Mouse (Mus musculus) urinary bladder, postnatal 4 days (tissue): ENCODE measurements around the gene Gm10382.

ENCODE experiments used
- DNase-seq, 2 experiments: peaks; one replicate each; pipeline ENCODE4 v3.0.0; 2021 to 2022; ENCODE audit warnings: low spot score in 2 of 2

Gene Gm10382

DNA sequence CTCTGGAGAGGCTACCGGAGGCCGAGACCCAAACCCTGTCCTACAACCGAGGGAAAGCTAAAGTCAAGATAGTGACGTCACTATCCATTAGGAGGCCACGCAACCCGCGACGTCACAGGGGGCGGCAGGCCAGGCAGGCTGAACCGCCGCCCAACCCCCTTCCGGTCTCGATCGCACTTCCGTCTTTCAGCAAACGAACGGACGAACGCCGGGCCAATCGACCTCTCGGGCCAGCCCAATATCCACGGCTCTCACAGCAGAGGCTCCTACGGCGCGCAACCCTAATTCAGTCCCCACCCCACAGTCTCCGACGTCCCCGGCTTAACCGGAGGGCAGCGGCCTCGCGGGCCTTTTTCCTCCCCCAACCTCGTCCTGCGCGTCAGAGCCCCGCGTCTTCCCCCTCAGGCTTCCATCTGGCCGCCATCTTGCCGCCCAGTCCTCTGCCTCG is at the start of gene Gm10382:
TSS of gene Gm10382 (plus strand) at position 192 of the 448 bp plus-strand sequence.
- peak; percentile 76 to 84 for DNase-seq

DNA sequence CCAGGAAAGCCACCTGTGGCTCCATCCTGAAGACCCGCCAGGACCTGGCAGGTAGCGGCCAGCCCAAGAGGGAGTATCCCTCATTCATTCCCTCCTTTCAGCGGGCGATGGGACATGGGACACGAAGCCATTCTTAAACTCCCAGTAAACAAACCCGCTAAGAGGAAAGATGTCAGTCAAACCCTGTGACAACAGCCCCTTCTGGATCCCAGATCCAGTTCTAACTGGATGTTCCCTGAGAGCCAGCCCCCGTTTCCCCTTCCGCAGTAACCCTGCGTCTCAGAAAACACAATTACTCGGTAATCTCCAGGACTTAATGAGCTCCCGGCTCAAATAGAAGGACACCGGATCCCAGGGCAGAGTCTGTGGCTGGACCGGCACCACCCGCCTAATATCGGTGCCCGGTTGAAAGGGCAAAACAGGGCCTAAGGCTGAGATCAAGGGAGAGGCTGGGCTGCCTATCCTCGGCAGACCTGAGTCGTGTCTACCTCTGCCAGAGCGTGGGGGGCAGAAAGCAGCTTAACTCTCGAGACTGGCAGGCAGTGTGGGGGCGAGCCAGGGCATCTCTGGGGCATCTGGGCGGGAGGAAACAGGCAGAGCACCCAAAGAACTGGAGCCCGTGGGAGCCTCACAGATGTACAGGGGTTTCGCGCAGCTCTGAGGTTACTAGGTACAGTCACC is 49.1 kb upstream of the Gm10382 start:
- DNase-seq: no peak

DNA sequence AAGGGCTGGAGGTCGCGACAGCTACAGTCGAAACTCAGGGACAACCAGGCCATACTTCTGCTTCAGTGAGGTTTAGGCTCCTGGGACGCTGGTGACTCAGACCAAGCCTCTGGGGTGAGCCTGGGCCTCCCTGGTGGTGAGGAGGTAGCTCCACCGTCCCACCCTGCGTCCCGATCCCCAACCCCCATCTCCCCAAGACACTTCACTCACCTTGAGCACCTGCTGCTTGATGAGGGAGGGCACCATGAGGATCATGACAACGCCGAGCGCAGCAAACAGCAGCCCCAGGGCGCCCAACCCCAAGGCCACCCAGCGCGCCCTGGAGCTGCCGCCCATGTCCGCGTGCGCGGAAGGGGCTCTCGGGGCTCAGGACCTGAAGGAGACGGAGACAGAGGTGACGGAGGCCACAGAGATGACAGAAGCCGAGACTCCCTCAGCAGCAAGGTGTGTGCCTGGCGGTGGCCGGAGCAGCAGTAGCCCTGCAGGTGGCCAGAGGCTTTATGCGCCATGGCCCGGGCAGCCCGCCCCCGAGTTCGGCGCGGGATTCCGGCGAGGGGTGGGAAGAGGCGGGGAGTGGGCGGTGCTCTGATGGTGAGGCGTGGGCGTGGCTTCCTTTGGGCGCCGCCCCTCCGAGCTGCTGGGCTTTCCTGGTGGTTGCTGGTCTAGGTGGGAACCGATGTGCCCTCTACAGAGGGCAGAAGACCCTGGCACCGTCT is 48.4 kb upstream of the Gm10382 start, which contains the start of gene Scarb1:
TSS of gene Scarb1 (minus strand) at position 548 of the 716 bp plus-strand sequence.
- peak; percentile 83 to 91 for DNase-seq

DNA sequence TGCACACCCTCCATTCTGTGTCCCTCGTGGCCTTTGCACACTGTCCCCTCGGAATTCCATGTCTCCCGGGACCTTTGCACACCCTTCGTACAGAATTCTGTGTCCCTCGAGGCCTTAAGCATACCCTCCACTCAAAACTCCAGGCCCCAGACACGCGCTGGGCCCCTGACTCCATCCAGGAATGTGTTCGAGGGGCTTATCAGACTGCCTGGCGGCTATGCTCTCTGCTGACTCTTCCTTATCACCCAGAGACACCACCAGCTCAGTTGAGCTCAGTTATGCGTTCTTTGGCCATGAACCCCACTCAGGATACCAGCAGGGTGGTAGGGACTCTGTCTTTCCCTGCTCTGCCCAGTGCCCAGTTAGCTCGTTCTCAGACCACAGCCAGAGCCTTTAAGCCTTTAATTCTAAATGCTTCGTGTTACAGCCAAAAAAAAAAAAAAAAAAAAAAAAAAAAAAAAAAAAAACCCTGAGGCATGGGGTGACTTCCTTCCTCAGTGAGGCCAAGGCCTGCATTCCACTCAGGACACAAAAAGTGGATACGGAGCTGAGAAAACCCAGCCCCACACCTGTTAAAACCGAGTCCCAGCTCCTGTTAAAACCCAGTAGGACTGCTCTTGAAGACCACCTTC is 47.5 kb upstream of the Gm10382 start:
- no peak for DNase-seq

DNA sequence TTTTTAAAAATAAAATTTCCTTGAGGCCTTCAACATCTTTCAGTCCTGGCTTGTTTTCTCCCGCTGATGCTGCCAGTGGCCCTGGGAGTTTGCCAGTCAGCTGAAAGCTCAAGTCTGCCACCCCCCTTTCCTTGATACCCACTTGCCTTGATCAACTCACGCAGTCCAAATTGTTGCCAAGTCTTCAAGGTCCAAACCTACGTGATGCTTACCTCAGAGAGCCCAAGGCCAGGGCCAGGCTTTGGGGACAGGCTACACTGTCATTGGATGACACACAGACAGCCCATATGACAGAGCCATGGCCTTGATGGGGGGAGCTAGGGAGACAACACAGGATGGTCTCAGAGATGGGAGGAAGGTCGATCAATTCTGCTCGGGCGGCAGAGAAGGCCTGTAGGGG is 44.8 kb upstream of the Gm10382 start:
- DNase-seq: no peak

DNA sequence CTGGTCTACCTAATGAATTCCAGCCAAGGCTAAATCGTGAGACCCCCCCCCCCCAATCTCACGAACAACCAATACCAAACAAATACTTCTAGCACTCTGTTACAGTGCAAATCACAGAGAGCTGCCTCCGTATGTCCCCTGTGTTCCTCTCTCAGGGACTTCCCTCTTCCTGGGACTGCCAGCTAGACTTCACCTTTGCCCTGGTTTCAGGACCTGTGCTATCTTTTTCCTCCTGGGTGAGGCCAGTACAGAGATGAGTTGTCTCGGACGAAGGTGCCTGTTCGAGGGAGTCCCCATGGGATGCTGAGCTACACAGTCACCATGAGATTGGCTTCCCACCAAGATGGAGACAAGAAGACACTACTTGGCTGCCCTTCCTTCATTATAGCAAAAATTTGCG is 41.1 kb upstream of the Gm10382 start:
- no peak for DNase-seq

DNA sequence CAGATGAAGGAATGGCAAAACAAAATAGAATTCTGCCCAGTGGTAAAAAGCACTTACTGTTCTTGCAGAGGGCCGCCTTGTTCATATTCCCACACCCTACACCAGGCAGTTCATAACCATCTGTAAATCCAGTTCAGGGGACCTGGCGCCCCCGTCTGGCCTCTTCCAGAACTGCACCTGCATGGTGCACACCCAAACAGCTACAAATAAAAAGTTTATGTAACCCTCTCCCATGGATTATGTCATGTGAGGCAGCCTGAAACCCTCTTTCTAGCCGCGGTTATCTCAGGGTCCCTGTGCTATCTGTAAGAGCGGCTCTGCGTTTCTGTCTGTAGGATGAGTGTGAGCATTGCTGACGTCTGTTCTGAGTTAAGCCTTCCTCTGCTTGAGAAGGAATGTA is 40.6 kb upstream of the Gm10382 start:
- no peak for DNase-seq

DNA sequence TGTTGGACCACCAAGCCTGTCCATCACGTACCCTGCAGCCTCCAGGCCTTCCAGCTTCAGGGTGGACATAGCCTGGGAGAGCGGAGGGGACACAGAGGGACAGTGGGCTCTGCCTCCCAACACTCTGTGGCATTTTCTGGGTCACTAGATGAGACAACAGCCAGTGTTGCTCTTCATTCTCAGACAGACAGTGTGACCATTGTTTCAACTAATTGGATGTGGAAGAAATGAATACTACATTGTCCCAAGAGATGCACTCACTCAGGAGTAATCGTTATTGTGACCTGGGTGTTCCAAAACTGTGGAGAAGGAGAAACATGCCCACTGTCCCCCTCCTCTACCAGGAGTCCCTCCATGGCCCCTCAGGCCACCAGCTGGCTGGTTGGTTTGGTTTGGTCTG is 39.7 kb upstream of the Gm10382 start:
- no peak for DNase-seq

DNA sequence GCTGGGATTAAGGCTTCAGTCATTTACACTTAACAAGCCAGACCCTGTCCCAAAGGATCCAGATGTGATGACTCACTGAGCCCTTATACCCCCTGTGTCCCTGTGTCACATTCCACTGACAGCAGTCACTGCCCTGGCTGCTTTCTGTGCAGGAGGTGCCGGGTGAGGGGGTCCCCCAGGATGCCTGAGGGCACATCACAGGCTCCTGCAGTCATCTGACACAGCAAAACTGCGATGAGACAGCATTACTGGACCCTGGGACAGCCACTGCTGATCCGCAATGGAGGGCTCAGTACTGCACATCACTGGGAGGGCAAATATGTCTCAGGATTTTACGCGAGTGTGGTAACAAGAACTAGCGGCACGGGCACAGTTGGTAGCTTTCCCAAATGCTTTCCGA is 38.1 kb upstream of the Gm10382 start:
- DNase-seq: no peak

DNA sequence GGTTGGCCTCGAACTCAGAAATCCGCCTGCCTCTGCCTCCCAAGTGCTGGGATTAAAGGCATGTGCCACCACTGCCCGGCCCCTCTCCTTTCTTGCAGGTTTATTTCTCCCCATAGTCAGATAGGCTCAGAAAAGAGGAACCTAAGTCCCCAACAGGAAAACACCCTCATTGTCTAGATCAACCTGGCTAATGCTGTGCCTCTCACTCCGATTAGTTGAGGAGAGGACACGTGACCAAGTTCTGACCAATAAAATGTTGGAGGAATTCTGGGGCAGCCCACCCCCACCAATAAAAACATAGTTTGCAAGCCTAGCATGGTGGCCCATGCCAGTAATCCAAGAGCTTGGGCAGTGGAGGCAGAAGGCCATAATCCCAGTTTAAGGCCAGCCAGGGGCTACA is 37.2 kb upstream of the Gm10382 start:
- DNase-seq: no peak

DNA sequence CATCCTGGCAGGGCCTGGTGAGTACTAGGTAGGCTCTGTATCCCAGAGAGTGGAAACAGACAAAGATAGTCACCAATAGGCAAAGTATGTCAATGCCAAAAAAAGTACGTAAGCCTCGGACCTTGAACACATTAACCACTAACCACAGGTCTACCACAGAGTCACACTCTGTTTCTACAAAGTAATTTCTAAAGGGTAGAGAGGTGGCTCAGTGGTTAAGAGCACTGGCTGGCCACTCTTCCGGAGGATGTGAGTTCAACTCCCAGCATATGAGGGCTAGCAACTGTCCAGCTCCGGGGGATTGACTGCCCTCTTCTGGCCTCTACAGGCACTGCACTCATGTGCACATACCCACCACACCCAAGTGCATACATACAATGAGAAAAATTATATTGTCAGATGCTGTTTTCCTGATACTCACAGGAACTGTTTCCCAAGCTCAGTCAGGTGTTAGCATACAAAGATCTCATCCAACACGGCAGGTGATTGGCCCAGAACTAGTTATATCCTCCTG is 36.3 kb upstream of the Gm10382 start:
- no peak for DNase-seq

DNA sequence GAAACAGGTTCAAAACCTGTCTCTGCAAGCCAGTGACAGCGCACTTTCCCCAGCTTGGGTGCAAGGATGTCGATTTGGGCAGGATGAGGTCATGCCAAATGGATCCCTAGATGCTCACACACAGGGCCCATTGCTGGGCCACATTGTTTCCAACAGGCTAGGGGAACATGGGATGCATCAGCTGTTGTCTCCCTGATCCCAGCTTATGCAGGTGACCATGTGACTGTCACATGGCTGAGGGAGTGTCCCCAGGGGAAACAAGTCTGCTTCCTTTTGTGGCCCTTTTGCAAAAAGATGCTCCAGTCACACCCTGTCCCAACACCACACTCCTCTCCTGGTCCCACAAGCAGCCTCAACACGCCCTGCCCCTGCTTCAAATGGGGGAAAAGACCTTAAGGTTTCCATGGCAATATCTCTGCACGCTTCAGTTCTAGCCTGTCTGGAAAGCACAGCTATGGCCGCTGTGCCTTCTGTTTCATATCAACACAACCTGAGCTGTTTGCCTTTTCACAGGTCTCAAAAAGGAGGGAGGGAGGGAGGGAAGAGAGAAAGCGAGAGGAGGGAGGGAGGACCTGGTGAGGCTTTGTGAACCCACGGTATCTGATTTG is 34.1 kb upstream of the Gm10382 start:
- DNase-seq: no peak

DNA sequence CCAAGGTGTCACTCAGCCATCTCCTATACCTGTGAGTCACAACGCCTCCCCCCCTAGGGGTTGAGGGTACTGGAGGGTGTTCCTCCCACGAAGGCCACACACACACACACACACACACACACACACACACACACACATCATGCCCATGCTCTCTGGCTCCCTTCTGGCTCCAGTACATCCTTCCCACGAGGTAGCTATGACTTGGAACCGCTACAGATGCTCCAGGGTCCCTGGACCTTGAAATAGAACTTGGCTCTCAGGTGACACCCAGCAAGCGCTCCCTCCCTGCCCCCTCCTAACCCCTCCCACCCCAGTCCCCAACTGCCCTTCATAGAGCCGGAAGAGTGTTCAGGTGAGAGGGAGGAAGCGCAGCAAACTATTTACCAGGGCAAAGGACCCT is 33.5 kb upstream of the Gm10382 start:
- DNase-seq: no peak

DNA sequence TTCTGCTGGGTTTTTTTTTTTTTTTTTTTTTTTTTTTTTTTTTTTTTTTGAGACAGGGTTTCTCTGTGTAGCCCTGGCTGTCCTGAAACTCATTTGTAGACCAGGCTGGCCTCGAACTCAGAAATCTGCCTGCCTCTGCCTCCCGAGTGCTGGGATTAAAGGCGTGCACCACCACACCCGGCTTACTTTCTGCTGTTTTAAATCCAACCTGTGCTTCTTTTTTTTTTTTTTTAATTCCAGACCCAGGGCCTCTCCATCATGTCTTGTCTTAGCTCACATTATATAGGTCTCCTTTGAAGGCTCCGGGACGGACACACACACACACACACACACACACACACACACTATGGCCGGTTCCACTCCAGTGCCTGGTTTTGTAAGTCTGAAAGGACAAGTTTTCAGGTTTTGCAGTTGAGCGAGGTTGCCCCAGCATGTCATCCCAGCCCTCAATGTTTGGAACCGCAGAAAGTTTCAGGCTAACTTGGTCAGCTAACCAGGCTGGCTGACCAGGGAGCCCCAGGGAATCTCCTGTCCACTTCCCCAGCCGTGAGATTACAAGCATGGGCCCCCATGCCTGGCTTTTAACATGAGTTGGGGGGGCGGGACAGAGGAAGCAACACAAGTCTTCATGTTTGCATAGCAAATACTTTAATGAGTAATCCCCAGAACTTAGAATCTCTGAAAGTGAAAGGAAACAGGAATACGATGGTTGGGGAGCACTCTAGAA is 31.4 kb upstream of the Gm10382 start:
- no peak for DNase-seq

DNA sequence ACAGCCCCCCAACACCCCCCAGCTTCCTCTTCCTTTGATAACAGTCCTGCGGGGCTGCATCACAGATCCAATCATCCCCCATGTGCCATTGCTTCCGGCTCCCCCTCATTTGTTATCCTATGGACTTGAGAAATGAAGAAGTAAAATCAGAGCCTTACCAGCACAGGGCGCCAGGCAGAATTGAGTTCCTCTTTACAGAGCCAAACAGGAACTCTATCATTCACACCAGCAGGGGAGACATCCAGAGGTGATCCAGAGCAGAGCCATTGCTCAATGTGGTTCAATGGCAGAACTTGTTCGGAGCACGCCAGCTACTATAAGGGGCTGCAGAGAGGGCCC is 30.9 kb upstream of the Gm10382 start:
- DNase-seq: no peak

DNA sequence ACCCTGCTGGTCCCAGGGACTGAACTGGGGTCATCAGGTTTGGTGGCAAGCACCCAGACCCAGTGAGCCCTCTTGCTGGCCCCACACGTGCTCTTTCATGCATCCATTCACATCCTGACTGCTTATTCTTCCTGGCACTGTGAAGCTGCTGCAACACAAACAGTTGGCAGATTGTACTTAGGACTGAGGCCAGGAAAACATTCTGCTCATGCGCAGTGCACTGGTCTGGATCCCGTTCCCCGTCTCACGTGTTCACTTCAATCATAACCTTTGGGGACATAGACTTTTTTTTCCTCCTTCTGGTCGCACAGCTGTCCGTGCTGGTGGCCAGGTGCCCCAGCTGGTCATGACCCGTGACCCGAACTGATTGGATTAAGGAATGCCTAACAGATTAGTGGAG is 28.6 kb upstream of the Gm10382 start:
- DNase-seq: no peak

DNA sequence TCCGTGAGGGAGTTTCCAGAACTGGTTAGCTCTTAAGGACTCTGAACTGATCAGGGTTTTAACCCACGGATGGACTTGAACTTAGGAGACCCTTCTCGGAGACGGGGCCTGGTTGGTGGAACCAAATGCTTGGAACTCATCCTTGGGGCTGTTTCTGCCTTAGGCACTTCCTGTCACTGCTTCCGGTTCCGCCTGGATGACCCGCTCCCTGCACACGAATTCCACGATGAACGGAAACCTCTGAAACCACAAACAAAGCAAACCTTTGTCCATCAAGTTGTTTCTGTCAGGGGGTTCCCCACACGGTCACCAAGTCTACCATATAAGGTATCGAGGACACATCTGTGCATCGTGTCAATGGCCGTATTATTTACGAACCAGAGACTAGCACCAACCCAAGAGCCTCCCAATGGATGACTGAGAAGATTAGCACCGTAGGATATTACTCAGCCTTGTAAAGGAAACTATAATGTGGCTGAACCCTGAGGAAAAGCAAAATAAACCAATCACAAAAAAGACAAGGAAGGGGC is 28.1 kb upstream of the Gm10382 start:
- DNase-seq: no peak

DNA sequence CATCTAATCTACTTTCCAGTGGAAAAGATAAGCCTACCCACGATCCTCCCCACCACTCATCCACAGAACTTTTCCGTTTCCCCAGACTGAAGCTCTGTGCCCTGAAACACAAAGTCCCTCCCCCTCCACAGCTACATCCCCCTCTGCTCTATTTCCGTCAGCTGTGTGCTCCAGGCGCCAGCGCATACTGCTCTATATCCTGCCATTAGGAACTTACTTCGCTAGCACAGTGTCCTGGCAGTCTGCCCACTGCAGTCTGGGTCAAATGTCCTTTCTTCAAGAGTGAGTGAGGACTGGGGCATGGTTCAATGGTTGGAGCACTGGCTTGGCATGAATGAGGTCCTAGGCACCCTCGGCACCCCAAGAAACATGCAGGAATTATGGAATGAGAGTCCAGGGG is 25.2 kb upstream of the Gm10382 start:
- peak in 1 of 2 experiments; percentile 67 for DNase-seq

DNA sequence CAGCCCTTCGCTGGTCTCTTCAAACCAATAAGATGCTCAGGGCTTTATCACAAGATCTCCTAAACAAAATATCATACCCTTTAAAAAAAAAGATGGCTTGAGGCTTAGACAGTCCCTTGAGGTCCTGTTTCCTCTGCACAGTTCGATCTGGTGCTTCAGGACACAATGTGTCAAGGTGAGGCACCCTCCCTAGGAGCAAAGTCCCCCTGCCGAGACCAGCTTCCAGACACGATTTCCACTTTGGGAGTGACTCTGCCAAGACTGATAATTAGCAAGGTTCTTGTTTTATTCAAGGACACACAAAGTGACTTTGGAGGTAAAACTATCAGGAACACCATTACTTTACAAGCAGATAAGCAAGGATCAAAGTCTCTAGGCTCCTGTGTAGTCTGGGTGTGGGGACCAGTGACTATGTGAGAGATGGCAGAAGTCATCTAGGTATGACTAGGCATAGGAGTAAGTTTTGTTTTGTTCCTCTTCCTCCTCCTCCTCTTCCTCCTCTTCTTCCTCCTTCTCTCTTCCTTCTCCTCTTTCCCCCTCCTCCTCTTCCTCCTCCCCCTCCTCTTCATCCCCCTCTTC is 24.2 kb upstream of the Gm10382 start:
- DNase-seq: no peak

DNA sequence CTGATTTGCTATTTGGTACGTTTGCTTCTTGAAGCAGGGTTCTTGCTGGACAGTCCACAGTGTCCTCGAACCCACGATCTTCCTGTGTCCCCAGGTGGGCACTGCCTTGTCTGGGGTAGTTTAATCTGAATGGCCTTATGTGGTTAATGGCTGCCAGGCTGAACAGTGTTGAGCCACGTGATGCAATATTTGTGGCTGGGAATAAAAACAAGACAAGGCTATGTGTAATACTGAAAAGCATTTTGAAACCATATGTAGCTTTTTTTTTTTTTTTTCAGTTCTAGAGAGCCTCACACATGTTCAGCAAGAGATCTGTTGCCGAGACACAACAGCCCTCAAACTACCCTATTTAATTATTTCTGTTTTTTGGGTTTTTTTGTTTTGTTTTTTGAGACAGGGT is 21.0 kb upstream of the Gm10382 start:
- no peak for DNase-seq

DNA sequence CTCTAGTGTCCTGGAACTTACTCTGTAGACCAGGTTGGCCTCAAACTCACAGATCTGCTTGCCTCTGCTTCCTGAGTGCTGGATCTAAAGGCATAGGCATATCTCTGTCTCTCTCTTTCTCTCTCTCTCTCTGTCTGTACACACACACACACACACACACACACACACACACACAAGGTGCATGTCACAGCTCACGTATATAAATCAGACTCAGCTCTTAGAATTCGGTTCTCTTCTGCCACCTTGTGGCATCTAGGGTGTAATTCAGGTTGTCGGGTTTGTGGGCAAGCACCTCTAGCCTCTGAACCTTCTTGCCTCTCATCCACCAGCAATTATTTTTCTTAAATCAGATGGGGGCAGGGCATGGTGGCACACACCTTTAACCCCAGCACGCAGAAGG is 20.6 kb upstream of the Gm10382 start:
- DNase-seq: peak in 1 of 2 experiments; percentile 62
